1 mouse cellular context compared by ENCODE assay signal in the genomic region with DNA sequence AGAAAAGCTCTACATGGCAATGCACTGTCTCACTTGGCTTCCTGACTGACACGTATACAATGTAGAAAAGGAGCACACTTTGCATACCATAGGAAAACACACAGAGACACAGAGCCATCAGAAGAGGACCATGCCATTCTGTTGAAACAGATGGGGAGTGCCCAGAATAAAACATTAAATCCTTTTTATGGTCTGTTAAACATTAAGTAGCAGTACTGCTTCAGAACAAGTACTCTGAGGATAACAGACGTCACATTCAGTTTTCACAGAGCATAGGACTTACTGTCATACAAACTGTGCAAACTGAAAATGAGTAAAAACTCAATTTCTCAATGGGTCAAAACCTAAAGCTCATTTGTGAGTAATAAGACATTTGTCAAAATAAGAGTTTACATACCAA.
TF ChIP-seq lines count a peak whose summit lies in the region.

No protein-coding gene starts in this region.

TF ChIP-seq in MEL, 35 proteins besides CTCF, POLR2A, EP300 and RAD21 (continued from another document):
- no peak for TF ChIP-seq HCFC1 (IDR thresholded peaks at IDR 0.05; ENCODE audit: low read depth, low read length)
- TF ChIP-seq POLR2AphosphoS2 (IDR thresholded peaks at IDR 0.05; ENCODE audit: low read length) = no peak
- TF ChIP-seq MXI1 (IDR thresholded peaks at IDR 0.05; ENCODE audit: low read depth, low read length) = no peak
- no peak for TF ChIP-seq ZNF384 (IDR thresholded peaks at IDR 0.05; ENCODE audit: low read depth, low read length)
- TF ChIP-seq GATA1 (IDR thresholded peaks at IDR 0.05; ENCODE audit: low read depth, low read length) = no peak
- no peak for TF ChIP-seq SMC3 (IDR thresholded peaks at IDR 0.05; ENCODE audit: low read depth, low read length)
- no peak for TF ChIP-seq CHD1 (IDR thresholded peaks at IDR 0.05; ENCODE audit: low read depth, low read length)
- no peak for TF ChIP-seq MYB (IDR thresholded peaks at IDR 0.05; ENCODE audit: low read depth, low read length)
- no peak for TF ChIP-seq ELF1 (IDR thresholded peaks at IDR 0.05; ENCODE audit: low read depth, low read length)
- no peak for TF ChIP-seq CHD2 (IDR thresholded peaks at IDR 0.05; ENCODE audit: low read length)
- no peak for TF ChIP-seq ETS1 (IDR thresholded peaks at IDR 0.05; ENCODE audit: low read depth, low read length)
- TF ChIP-seq MAFK (IDR thresholded peaks at IDR 0.05; ENCODE audit: borderline replicate concordance, low read depth, low read length) = no peak
- no peak for TF ChIP-seq USF1 (IDR thresholded peaks at IDR 0.05; ENCODE audit: low read depth, low read length)
- TF ChIP-seq KAT2A (conservative IDR thresholded peaks at IDR 0.05; ENCODE audit: low read depth, low read length) = no peak
- TF ChIP-seq SIN3A (IDR thresholded peaks at IDR 0.05; ENCODE audit: low read length) = no peak
- no peak for TF ChIP-seq E2F4 (IDR thresholded peaks at IDR 0.05; ENCODE audit: borderline replicate concordance, low read depth, low read length)
TF ChIP-seq in MEL: peak in this region for 0.
